Mouse (Mus musculus): Measurements from ENCODE around the gene Cenpx. TPM values are rescaled to one million over a fixed set of nuclear protein-coding genes. Genes with fewer than 3 reads are reported as not detected.

The Cenpx gene
- total RNA-seq, 2 experiments from 2014 or later: 19.7 to 20.8 TPM

DNA sequence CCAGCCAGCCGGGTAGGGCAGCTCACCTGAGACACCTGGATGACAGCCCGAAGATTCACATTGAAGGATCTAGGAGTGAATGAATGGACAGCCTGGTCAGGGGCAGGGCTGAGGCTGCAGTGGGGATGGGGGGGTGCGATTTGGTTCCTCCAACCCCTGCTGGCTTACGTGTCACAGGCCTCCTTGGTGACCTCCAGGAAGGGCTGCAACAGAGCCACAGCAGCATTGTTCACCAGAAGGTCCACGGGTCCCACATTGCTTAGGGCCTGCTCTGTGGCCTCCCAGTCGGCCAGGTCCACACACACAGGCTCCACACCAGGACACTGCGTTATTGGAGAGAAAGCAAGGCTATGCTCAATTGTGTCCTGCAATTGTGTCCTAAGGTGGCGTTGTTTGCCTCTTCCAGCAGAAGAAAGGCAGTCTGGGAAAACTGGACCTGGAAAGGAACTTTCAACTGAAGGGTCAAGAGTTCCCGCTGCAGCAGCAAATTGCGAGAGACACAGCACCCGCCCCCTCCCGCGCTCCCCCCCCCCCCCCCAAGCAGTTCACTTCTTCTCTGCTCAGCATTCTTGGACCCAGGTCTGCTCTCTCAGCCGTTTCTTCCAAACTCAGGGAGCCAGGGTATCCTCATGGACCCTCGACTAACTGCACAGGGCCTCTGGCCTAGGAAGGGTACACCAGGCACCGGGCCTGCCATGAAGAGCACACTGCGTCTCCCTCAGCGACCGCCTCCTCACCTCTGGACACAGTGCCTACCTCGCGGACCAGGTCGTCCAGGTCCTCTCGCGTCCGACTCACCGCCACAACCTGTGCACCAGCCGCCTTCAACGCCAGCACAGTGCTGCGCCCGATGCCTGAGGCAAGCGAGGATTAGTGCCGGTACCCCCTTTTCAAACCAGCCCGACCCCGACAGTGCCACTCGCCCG is 13.0 kb upstream of the Cenpx start:
- DNase-seq (ENCODE audit: low spot score in 2 of 2): no peak

DNA sequence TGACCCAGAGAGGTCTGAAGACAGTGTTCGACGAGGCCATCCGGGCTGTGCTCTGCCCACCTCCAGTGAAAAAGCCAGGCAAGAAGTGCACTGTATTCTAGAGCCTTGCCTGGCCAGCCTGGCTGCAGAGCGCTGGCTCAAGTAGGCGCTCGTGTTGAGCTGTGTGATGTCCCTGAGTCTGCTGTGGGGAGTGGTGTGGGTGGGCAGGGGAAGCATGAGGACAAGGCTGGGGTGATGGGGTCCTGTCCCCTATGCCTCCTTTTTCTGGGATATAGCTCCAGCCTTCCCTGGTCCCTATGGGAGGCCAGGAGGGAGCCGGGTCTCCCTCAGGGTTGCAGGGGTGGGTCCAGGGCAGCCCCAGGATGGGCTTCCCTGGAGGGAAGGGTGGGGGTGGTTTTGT is 10.0 kb upstream of the Cenpx start:
- DNase-seq (ENCODE audit: low spot score in 2 of 2): no peak

DNA sequence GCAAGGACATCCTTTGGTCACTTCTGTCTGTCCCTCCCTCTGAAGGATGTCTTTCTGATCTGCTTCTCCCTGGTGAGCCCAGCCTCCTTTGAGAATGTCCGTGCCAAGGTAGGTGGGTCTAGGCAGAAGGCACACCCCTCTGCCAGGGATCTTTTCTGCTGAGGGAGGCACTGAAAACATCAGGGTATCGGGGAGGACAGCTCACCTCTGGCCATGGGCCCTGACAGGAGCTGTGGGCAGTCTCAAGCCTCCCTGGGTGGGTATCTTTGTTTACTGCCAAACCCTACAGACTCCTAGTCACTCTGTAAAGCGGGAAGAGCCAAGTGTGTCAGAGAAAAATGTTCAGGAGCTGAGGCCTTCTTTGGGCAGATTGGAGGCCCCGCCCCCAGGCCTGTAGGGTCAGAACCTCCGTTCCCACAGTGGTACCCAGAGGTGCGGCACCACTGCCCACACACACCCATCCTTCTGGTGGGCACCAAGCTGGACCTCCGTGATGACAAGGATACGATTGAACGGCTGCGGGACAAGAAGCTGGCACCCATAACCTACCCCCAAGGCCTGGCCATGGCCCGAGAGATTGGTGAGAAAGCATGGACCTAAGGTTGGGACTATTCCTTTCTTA is 9.3 kb upstream of the Cenpx start:
- no peak for DNase-seq (ENCODE audit: low spot score in 2 of 2)

DNA sequence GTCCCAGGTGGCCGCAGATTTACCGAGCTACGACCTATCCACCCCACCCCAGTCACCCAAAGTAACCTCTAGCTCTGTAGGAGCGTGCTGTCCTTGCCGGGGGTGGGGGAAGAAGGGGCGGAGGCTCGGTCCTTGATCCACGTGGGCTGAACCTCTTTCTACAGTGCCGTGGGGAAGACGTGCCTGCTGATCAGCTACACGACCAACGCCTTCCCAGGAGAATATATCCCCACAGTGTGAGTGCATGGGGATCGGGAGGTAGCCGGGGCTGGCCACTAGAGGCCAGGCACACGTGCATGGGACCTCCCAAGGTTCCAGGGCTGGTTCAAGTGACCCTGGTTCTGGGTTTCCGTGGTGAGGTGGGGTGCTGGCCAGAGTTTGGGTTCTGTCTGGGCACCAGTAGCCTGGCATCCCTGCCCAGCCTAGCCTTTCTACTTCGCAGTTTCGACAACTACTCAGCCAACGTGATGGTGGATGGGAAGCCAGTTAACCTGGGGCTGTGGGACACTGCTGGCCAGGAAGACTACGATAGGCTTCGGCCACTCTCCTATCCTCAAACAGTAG is 8.6 kb upstream of the Cenpx start:
- no peak for DNase-seq (ENCODE audit: low spot score in 2 of 2)

DNA sequence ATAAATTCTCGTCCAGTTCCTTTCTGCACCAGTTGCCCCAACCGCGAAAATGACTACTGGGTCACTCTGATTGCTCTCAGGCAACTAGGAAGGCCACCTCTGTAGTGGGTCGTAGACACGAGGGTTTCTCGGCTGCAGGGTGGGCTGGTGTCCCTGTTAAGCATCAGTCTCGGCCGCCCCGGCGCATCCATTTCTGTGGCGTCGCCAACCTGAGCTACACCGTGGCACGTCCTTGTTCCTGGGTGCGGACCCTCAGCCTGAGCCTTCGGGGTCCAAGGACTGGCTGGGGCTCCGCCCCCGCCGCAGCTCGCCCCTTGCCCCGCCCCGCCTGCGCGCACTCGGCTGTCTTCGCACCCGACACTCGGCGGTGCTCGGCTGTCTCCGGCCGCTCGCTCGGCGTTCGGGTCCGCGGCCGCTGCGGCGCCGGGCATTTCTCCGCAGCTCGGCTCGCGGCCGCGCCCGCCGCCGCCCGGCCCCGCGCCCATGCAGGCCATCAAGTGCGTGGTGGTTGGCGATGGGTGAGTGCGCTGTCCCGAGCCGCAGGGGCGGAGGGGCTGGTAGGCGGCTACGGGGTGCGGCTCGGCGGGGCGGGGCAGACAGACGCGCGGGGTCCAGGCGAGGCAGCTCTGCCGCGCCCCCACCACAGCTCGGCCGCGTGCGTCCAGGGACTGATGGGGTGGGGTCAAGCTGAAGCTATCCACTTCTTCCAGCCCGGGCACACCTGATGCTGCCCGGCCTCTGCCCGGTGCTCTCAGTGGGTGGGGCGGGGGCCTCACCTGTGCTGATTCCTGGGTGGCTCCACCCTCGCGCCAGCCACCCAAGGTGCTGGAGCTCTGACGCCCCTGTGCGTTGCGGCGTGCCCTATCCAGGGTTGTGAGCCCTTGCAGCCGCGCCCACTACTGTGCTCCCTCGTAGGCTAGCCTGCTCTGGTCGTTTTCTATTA is 7.9 kb upstream of the Cenpx start, which contains the start of gene Rac3:
TSS of gene Rac3 (plus strand) at position 347 of the 943 bp plus-strand sequence.
- DNase-seq (ENCODE audit: low spot score in 2 of 2): peak; percentile 55 to 64

DNA sequence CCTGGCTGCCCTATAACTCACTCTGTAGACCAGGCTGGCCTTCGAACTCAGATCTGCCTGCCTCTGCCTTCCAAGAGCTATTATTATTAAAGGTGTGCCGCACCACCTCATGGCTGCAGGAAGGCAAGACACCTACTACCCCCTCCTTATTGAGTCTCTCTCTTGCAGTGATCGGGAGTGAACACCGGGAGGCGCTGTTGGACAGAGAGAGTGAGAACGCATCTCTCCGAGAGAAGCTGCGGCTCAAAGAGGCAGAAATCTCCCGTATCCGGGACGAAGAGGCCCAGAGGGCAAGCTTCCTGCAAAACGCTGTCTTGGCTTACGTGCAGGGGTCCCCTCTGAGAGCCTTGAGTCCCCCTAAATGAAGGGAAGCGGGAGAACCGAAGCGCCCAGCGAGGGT is 6.9 kb upstream of the Cenpx start:
- peak; percentile 91 to 96 for DNase-seq (ENCODE audit: low spot score in 2 of 2)

DNA sequence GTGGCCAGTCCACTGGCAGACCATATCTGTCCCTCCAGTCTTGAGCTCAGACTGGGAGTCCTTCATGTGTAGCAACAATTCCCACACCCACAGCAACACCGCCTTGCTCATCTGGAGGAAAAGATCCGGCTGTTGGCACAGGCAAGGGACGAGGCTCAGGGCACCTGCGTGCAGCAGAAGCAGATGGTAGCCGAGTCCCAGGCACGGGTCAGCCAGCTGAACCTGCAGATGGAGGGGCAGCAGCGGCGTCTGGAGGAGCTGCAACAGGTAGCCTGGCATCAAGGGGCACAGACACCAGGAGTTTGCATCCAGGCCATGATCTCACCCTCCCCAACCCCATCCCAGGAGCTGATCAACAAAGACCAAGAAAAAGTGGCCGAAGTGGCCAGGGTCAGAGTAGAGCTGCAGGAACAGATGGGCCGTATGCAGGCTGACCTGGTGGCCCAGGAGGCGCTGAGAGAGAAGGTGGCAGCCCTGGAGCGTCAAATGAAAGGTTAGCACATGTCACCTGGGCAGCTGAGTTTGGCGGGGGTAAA is 6.4 kb upstream of the Cenpx start:
- DNase-seq (ENCODE audit: low spot score in 2 of 2): no peak

DNA sequence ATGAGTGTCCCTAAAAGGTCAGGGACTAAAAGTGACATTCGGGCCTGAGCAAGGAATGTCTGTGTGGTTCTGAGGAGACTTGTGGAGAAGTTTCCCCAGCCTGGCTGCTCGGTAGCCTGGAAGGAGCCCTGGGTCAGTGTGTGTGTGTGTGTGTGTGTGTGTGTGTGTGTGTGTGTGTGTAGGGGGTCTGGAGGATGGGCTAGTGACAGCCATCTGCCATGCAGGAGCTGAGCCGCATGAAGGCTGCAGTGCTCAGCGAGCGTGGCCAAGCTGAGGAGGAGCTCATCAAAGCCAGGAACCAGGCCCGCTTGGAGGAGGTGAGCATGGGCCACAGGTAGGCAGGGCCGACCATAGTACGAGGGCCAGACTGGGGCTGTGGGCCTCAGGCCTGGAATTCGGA is 5.7 kb upstream of the Cenpx start:
- DNase-seq (ENCODE audit: low spot score in 2 of 2): no peak

DNA sequence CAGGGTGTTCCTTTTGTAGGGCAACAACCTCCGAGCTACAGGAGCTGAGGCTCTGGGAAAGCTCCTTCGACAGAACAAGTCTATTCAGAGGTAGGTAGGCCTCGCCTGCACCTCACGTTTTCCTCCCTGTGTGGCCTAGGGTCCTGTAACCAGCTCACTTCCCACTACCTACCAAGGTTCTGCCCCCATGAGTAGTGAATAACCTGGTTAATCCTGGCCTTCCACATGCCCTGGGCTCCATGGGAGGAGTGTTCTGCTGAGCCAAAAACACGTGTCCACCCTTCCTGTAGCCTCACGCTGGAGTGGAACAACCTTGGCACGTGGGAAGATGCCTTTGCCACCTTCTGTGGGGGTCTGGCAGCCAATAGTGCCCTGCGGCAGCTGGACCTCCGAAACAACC is 1.6 kb upstream of the Cenpx start:
- DNase-seq (ENCODE audit: low spot score in 2 of 2): no peak

DNA sequence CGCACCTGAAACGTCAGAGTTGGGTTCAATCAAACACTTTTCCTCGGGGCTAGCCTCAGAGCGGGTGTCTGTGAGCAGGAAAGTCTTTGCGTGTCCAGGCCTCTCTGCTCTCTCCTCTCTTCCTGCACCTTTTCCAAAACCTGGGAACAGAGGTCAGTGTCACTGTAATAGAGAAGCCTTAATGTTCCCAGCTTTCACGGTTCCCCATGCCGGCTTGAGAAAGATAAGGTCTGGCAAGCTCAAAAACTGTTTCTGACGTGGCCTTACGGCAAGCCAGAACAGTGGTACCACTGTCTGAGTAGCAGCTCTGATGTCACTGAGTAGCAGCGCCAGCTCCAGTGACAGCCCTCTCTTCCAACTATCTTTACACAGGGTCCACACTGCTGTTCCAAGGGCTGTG is 1.0 kb upstream of the Cenpx start:
- no peak for DNase-seq (ENCODE audit: low spot score in 2 of 2)

DNA sequence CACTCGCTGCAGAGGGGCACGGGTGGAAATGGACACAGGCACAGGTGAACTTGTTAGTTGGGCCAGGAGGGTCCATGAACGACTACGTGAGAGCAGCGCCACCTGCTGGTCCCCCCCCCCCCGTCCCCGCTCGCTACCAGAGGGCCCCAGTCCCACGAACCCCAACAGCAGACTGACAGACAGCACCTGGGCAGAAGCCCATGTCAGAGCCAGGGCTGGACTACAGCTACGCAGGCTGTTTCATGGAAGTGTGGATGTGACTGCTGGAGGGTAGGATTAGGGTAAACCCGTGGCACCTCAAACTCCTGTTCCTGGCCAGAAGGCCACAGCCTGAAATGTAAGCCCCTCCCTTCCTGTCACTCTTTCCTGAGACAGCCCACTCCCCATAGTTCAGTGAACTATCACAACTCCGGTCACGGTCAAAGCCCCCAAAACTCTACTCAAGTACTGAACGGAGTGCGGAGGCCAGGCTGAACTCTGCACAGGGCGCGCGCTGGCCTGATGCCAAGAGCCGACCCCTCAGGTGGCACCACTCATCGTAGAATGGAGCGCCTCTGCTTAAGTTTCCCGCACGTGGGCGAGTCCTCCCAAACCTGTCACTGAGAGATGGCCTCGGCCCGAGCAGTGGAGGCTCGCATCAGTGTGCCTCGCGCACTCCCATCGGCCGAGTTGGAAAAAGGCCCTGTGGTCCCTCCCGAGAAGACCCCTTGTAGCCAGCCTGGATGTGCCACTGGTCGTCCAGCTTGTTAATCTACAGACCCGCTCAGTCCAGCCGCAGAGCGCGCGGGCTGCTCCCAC is 568 bp downstream of the Cenpx start:
- DNase-seq (ENCODE audit: low spot score in 2 of 2): peak; percentile 21 to 35

DNA sequence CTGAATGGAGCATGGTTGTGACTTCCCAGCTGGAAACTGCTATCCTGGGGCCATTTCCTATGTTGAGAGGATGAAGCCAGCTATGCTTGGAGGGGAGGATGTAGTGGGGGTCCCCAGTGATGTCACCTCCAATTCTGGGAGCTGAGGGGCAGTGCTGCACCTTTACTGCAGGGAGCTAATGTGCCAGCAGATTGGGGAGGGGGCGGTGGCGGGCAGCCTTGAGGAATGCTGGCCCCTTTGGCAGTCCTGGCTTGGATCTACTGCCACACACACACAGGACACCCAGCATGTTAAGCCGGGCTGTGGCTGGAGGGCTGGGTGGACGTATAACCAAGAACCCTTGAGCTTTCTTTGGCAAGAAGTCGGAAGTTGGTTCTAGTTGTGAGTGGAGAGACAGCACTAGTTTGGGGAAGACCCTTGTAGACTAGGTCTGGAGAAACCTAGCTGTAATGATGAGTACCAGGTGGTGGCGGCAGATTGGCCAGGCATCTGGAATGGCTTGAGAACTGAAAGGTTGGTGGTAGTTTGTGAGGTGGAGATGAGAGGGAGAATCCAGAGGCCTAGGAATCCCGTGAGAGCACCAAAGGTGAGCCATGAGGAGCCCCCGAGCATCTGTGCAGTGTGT is 1.4 kb downstream of the Cenpx start:
- no peak for DNase-seq (ENCODE audit: low spot score in 2 of 2)

DNA sequence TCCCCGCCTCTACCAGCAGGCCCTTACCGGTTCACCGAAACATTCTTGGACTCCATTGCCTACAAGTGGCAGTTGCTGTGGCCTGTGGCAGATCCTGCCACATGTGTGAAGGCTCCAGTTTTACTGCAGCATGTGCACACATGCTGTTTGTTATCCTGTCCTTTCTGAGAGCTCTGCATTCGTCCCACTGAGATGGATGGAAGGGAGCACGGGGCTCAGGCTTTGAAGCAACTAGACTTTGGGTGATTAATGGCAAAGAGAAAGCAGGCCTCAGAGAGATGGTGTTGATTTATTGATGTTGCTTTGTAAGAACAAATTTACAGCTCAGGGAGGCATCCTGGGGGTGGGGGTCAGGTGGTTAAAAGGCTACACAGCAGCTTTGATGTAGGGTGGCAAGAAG is 2.9 kb downstream of the Cenpx start:
- DNase-seq (ENCODE audit: low spot score in 2 of 2): no peak

DNA sequence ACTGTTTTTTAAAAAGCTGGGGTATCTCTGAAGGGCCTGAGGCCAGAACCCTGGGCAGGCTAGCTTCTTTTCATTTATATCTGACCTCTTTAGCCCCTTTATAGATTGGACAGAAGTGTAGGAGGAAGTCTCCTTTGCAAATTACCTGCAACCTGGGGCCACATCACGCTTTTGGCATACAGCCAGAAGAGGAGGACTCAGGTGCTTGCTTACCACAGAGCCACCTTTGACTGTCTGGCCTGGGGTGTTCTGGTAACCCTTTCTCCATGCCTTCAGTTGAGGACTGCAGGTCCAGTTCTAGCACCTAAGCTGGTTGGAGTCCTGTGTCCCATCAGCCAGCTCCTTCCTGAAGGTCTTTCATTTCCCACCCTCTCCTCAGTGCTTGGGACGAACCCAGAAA is 4.0 kb downstream of the Cenpx start:
- no peak for DNase-seq (ENCODE audit: low spot score in 2 of 2)

DNA sequence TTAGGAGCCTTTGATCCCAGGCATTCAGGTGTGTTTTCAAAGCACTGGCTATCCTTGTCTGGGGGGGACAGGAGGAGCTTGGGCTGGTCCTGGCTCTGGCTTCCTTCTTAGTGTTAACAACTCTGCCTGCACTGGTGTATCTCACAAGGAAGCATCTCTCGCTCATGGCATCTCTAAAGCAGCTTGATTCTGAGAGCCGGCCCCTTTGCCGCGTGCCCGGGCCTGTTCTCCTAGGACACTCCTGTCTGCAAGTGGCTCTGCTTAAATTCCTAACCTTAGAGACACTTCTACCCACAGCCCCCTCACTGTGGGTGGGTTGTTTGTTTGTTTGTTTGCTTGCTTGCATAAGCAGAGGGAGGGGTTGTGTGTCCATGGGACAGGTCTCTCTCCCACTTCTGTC is 5.6 kb downstream of the Cenpx start:
- no peak for DNase-seq (ENCODE audit: low spot score in 2 of 2)

DNA sequence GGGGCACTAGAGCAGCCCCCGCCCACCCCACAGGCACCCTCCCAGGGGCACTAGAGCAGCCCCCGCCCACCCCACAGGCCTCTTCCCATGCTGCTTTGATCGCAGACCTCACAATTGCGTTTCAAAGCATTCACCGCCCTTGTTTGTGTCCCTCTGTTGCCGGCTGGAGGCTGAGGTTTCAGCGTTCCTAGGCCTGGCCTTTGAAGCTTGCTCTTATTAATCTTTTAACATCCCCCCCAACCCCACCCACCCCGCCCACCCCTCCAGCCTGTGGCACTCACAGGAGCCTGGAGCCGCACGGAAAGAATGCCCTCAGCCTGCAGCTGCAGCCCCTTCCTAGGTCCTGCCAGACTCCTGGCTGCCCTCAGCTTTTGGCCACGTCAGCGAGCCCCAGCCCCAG is 6.3 kb downstream of the Cenpx start:
- DNase-seq (ENCODE audit: low spot score in 2 of 2): no peak

DNA sequence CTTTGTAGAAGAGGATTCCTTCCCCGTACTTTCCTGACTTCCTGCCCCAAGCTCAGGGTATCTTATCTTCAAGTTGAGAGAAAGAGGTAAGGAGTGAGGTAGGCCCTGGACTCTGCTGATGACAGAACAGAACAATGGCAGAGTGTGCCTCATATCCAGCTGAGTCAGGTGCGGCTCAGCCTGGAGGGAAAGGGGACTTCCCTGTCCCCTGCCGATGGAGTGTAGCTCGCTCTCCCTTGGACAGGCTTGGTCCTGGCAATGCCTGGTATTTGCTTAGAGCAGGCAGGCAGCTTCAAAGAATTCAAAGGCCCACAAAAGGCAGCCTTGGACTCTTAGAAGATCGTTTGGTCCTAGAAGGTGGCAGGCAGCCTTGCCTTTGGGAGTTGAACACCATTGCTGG is 7.4 kb downstream of the Cenpx start:
- DNase-seq (ENCODE audit: low spot score in 2 of 2): no peak

DNA sequence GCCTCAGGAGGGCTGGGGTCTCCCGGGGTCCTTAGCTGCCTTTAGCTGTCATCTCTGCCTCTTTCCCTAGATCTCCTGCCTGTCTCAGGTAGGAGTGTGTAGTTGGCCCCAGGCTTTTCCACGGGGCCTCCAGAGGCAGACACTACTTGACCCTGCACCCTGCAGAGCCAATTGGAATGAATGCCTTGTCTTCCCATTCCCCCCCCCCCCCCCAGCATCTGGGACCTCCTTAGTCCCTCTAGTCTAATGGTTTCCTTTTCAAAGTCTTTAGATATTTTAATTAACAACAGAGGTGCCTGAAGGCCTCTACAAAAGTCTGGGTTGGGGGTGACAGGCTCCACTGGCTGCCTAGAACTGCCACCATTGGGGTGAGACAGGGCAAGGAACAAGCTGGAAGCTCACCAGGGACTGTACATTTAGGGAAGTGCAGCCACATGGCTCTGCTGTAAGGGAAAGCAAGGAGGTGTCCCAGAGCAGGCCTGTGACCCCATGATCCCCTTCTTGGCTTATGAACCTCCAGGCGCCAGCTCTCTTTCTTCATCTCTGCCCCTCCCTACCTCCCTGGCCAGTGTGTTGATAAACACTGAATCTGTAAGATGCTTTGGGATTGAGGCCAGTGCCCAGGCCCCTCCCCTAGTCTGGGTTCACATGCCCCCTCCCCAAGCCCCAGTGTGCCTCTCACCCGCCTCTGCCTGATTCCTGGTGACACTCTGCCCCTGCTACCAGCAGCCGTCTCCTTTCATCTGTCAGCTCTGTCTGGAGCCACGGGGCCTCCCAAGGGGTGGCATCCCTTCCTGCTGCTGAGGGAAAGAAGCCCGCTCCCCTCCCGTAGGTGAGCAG is 8.8 kb downstream of the Cenpx start:
- no peak for DNase-seq (ENCODE audit: low spot score in 2 of 2)
